Mouse (Mus musculus) stomach, embryonic 16.5 days (tissue): ENCODE measurements around the gene Gm26897. TPM values are rescaled to one million over a fixed set of nuclear protein-coding genes. Genes with fewer than 3 reads are reported as not detected.

Experiments
- ATAC-seq: fragments of 200-750 bp; cut with Nextera tagmentation; 2 replicates; pipeline ENCODE4 v1.8.0; 2017; ENCODE audit warnings: moderate number of reproducible peaks, moderate TSS enrichment; ENCODE audit not compliant: insufficient read depth, low FRiP score
- H3K27ac ChIP-seq: fragments of 300-500 bp; sonication (generic); 2 replicates; pipeline ENCODE4 v1.5.1; 2014; ENCODE audit warnings: low read length
- H3K27me3 ChIP-seq: fragments of 300-500 bp; sonication (generic); 2 replicates; pipeline ENCODE4 v1.6.1; 2014; ENCODE audit warnings: low read length, control low read depth, mixed read lengths; ENCODE audit not compliant: control insufficient read depth, insufficient read depth
- H3K36me3 ChIP-seq: fragments of 300-500 bp; sonication (generic); 2 replicates; pipeline ENCODE4 v1.6.1; 2014; ENCODE audit warnings: low read length; ENCODE audit not compliant: control insufficient read depth, insufficient read depth
- H3K4me1 ChIP-seq: fragments of 300-500 bp; sonication (generic); 2 replicates; pipeline ENCODE4 v1.6.1; 2014; ENCODE audit warnings: low read length, control low read depth, mixed read lengths; ENCODE audit not compliant: control insufficient read depth, insufficient read depth
- H3K4me2 ChIP-seq: fragments of 300-500 bp; sonication (generic); 2 replicates; pipeline ENCODE4 v1.6.1; 2014; ENCODE audit warnings: low read depth, low read length, mixed read lengths
- H3K4me3 ChIP-seq: fragments of 300-500 bp; sonication (generic); replicated peaks from 2 replicates; pipeline ENCODE4 v1.5.1; 2014; ENCODE audit warnings: mild to moderate bottlenecking, low read length
- H3K9ac ChIP-seq: fragments of 300-500 bp; sonication (generic); 2 replicates; pipeline ENCODE4 v1.6.1; 2014; ENCODE audit warnings: low read length
- H3K9me3 ChIP-seq: fragments of 300-500 bp; sonication (generic); replicated peaks from 2 replicates; pipeline ENCODE4 v1.6.1; 2016; ENCODE audit warnings: low read length, control low read depth; ENCODE audit not compliant: control insufficient read depth
- WGBS: fragments of 180-500 bp; shearing (Covaris S2); extraction: QIAGEN DNeasy Blood & Tissue Kit; methylation state at CpG from one replicate; pipeline ENCODE4 v1.1.7; 2014; 5-methylcytosine and 5-hydroxymethylcytosine counted together
- polyA plus RNA-seq: library from polyadenylated mRNA; unstranded; fragments of >200 nt; fragmentation: Nextera tagmentation; extraction: Ambion mirVana; gene quantifications from 2 replicates; pipeline ENCODE4 v1.2.1, GENCODE M21; 2015

Gene Gm26897
- polyA plus RNA-seq, 1 experiment from 2014 or later: not detected

GRCm38 (mm10) chr5:111778093-111778492 lies 44.4 kb downstream of the Gm26897 start:
- Histone ChIP-seq H3K9ac (no peak overlapping the region), H3K4me1 (no peaks in the 10 kb centered on the region), H3K27ac (no peak overlapping the region), H3K36me3 (no peaks in the 10 kb centered on the region), H3K9me3 (no peaks in the 10 kb centered on the region), H3K27me3 (no peaks in the 10 kb centered on the region), H3K4me2 (no peak overlapping the region), H3K4me3 (no peak overlapping the region)
- no peak for ATAC-seq
- WGBS: 59% methylated on average over 5 of the region's 5 CpGs

- no peaks in the 10 kb centered on the region for H3K27me3 ChIP-seq
- H3K4me2 ChIP-seq: no peak overlapping the region
- no peak overlapping the region for H3K9ac ChIP-seq
- no peak overlapping the region for H3K27ac ChIP-seq
- no peak for ATAC-seq
- no peaks in the 10 kb centered on the region for H3K36me3 ChIP-seq
- H3K9me3 ChIP-seq: no peaks in the 10 kb centered on the region
- 88% methylated on average over 10 of the region's 10 CpGs for WGBS
- H3K4me3 ChIP-seq: no peak overlapping the region
- H3K4me1 ChIP-seq: no peaks in the 10 kb centered on the region
These were observed 46.2 kb downstream of the Gm26897 start for GRCm38 (mm10) chr5:111779776-111780485.
